Comparison of ENCODE assay signal across 13 mouse cellular contexts in the genomic region with DNA sequence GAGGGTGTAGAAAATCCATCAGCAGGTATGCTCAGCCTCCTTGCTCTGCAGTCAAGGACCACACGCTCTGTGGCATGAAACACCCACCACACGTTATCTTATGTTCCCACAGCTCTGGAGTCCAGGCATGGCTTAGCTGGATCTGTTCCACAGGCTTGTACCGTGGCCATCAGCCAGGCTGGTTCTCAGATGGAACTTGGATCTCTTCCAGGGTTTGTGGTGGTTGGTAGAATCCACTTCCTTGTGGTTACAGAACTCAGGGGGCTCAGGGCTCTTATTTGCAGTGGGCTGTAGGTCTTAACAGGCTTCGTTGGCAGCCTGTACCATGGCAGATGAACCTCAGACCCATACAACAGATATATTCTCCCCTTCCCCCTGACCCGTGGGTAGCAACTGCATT. TPM values are rescaled to one million over a fixed set of nuclear protein-coding genes. Genes with fewer than 3 reads are reported as not detected.
DNase-seq lines count a peak whose midpoint lies in the region; ATAC-seq and TF ChIP-seq lines count a peak whose summit lies in the region.
"Had no signal": no experiment of that assay in that cellular context is flagged by ENCODE, and none has a peak within 500 bp of the region (broad histone marks: within the 10 kb centered on the region; RNA-seq: fewer than 3 reads in every experiment).

No protein-coding gene starts in this region.

- 0 out of 2 replicates have a peak, but pooled peaks have one; percentile 33 for ATAC-seq in heart, embryonic 12.5 days (ENCODE audit: insufficient number of reproducible peaks, low FRiP score)
- ATAC-seq: activated CD4-positive, CD25-positive, alpha-beta regulatory T cell, adult 4 months; forebrain, embryonic 13.5 days had no signal

- intact Hi-C loops in heart, adult 2 months (cut with DNase I), result no loop called here
- intact Hi-C loops in heart, postnatal 25 days (cut with DNase I), result no loop called here

- H3K79me2 ChIP-seq in heart, adult 2 months (replicated peaks; ENCODE audit: control insufficient read depth, insufficient read depth, low read length), result no peaks in the 10 kb centered on the region
- no peaks in the 10 kb centered on the region for H3K79me2 ChIP-seq in MEL (ENCODE audit: control insufficient read depth, insufficient read depth, low read length, poor library complexity)

- no peaks in the 10 kb centered on the region for H3K27me3 ChIP-seq in heart, adult 2 months (ENCODE audit: control insufficient read depth, insufficient read depth, low read length)
- no peaks in the 10 kb centered on the region for H3K27me3 ChIP-seq in MEL (ENCODE audit: control insufficient read depth in 1 of 2, insufficient read depth in 2 of 2, low read length in 2 of 2)
- H3K27me3 ChIP-seq in heart, embryonic 12.5 days (replicated peaks), result no peaks in the 10 kb centered on the region
- H3K27me3 ChIP-seq in hindbrain, embryonic 10.5 days (ENCODE audit: insufficient read depth, poor library complexity, severe bottlenecking), result no peaks in the 10 kb centered on the region
- H3K27me3 ChIP-seq: embryonic facial prominence, embryonic 12.5 days; forebrain, embryonic 13.5 days had no signal

- H3K4me3 ChIP-seq in heart, adult 2 months, result no peak overlapping the region
- H3K4me3 ChIP-seq in MEL (ENCODE audit: control insufficient read depth in 1 of 2, insufficient read depth in 1 of 2, low read depth in 2 of 2, low read length in 2 of 2), result no peak overlapping the region
- no peak overlapping the region for H3K4me3 ChIP-seq in heart, embryonic 12.5 days
- no peak overlapping the region for H3K4me3 ChIP-seq in hindbrain, embryonic 10.5 days
- H3K4me3 ChIP-seq: embryonic facial prominence, embryonic 12.5 days; forebrain, embryonic 13.5 days had no signal

- peak; percentile 40 for DNase-seq in heart, adult 2 months
- DNase-seq in heart, postnatal 25 days (ENCODE audit: low spot score), result no peak
- DNase-seq in 3T3-L1 (ENCODE audit: low read depth, low spot score) (peak; percentile 32), MEL (ENCODE audit: low read depth, low spot score) (peak; percentile 20)
- no peak for DNase-seq in right cerebral cortex, postnatal 25 days
- DNase-seq in hindbrain, embryonic 10.5 days (ENCODE audit: low spot score), result no peak
- DNase-seq: gastrocnemius, postnatal 25 days; lung, postnatal 10 days; spleen, adult 18-20 months had no signal

- TF ChIP-seq POLR2A in heart, adult 2 months (IDR thresholded peaks at IDR 0.05; ENCODE audit: insufficient read depth, low read depth, low read length), result no peak
- TF ChIP-seq POLR2A in MEL (IDR thresholded peaks at IDR 0.05; ENCODE audit: control insufficient read depth in 1 of 2, insufficient read depth in 1 of 2, low read depth in 1 of 2, low read length in 2 of 2, poor library complexity in 1 of 2), result no peak

- H3K9ac ChIP-seq in heart, adult 2 months (ENCODE audit: low read depth, low read length), result no peak overlapping the region
- no peak overlapping the region for H3K9ac ChIP-seq in MEL (ENCODE audit: control insufficient read depth, low read depth, low read length, poor library complexity, severe bottlenecking)
- H3K9ac ChIP-seq in heart, embryonic 12.5 days, result no peak overlapping the region
- H3K9ac ChIP-seq: embryonic facial prominence, embryonic 12.5 days; forebrain, embryonic 13.5 days had no signal

- TF ChIP-seq RAD21 in MEL (IDR thresholded peaks at IDR 0.05; ENCODE audit: low read depth, low read length), result no peak

- H3K36me3 ChIP-seq in heart, adult 2 months (ENCODE audit: control insufficient read depth, insufficient read depth, low read length), result no peaks in the 10 kb centered on the region
- H3K36me3 ChIP-seq in MEL (ENCODE audit: control insufficient read depth in 1 of 2, insufficient read depth in 2 of 2, low read length in 2 of 2), result no peaks in the 10 kb centered on the region
- no peaks in the 10 kb centered on the region for H3K36me3 ChIP-seq in heart, embryonic 12.5 days
- H3K36me3 ChIP-seq in hindbrain, embryonic 10.5 days, result no peaks in the 10 kb centered on the region
- H3K36me3 ChIP-seq: embryonic facial prominence, embryonic 12.5 days had no signal

- WGBS in heart, adult 2 months, result 42% methylated on average over 5 of the region's 5 CpGs
- 55% methylated on average over 5 of the region's 5 CpGs for WGBS in heart, embryonic 12.5 days
- WGBS in hindbrain, embryonic 10.5 days, result 87% methylated on average over 5 of the region's 5 CpGs

- no peak for TF ChIP-seq CTCF in heart, adult 2 months (IDR thresholded peaks at IDR 0.05)
- TF ChIP-seq CTCF in MEL (IDR thresholded peaks at IDR 0.05 in 2 of 3, conservative IDR thresholded peaks at IDR 0.05 in 1 of 3; ENCODE audit: control insufficient read depth in 1 of 3, insufficient read depth in 1 of 3, low read depth in 2 of 3, low read length in 3 of 3, poor library complexity in 1 of 3, severe bottlenecking in 1 of 3), result no peak

- 0 out of 2 replicates have a peak, but pooled peaks have one; percentile 15 for TF ChIP-seq EP300 in heart, adult 2 months (IDR thresholded peaks at IDR 0.05; ENCODE audit: insufficient read depth, low read depth, low read length)
- no peak for TF ChIP-seq EP300 in MEL (IDR thresholded peaks at IDR 0.05; ENCODE audit: low read depth in 1 of 2, low read length in 2 of 2)

- H3K27ac ChIP-seq in heart, adult 2 months, result no peak overlapping the region
- H3K27ac ChIP-seq in MEL (ENCODE audit: control insufficient read depth, low read depth, low read length), result no peak overlapping the region
- no peak overlapping the region for H3K27ac ChIP-seq in heart, embryonic 12.5 days (ENCODE audit: poor library complexity, severe bottlenecking)
- H3K27ac ChIP-seq in hindbrain, embryonic 10.5 days, result no peak overlapping the region
- H3K27ac ChIP-seq: embryonic facial prominence, embryonic 12.5 days; forebrain, embryonic 13.5 days had no signal

- no peaks in the 10 kb centered on the region for H3K9me3 ChIP-seq in MEL (replicated peaks; ENCODE audit: insufficient read depth, low read length)
- H3K9me3 ChIP-seq in heart, embryonic 12.5 days (replicated peaks), result peaks cover 16% of the 10 kb centered on the region
- peaks cover 12% of the 10 kb centered on the region; the same call in 1 of the 2 replicates for H3K9me3 ChIP-seq in hindbrain, embryonic 10.5 days
- H3K9me3 ChIP-seq: embryonic facial prominence, embryonic 12.5 days had no signal

- H3K4me2 ChIP-seq in heart, embryonic 12.5 days, result no peak overlapping the region
- H3K4me2 ChIP-seq: embryonic facial prominence, embryonic 12.5 days; forebrain, embryonic 13.5 days had no signal

- no peaks in the 10 kb centered on the region for H3K4me1 ChIP-seq in heart, adult 2 months (ENCODE audit: control insufficient read depth, insufficient read depth, low read length)
- no peaks in the 10 kb centered on the region for H3K4me1 ChIP-seq in MEL (ENCODE audit: control insufficient read depth in 1 of 2, insufficient read depth in 2 of 2, low read length in 2 of 2)
- H3K4me1 ChIP-seq in heart, embryonic 12.5 days (replicated peaks), result 0 out of 2 replicates have a peak, but pooled peaks cover 6% of the 10 kb centered on the region
- 0 out of 2 replicates have a peak, but pooled peaks cover under 1% of the 10 kb centered on the region for H3K4me1 ChIP-seq in hindbrain, embryonic 10.5 days (replicated peaks)
- H3K4me1 ChIP-seq: embryonic facial prominence, embryonic 12.5 days; forebrain, embryonic 13.5 days had no signal

TF ChIP-seq in MEL, 35 proteins besides CTCF, POLR2A, EP300 and RAD21:
- no peak for TF ChIP-seq SMC3 (IDR thresholded peaks at IDR 0.05; ENCODE audit: low read depth, low read length)
- no peak for TF ChIP-seq TCF12 (IDR thresholded peaks at IDR 0.05; ENCODE audit: low read depth, low read length)
- TF ChIP-seq KAT2A (conservative IDR thresholded peaks at IDR 0.05; ENCODE audit: low read depth, low read length), result no peak

RNA-seq across cellular contexts. Expression of gene Mtus2, which starts 17.9 kb away (rescaled TPM):
- total RNA-seq in heart, adult 2 months (2021), result 100 to 1,000 TPM in 1 of 2 experiments, 10 to 100 TPM in 1; 96.9 to 109 TPM
- polyA plus RNA-seq in heart, adult 2 months (2012; rRNA removed), result 53.5 and 82.6 TPM in 2 replicates
- 100 to 1,000 TPM in 1 of 2 experiments, 10 to 100 TPM in 1; 98.1 to 109 TPM for total RNA-seq in heart, postnatal 25 days (2021)
- total RNA-seq in MEL (2012; rRNA removed), result 0.07 and 0.08 TPM in 2 replicates
- not detected for polyA plus RNA-seq in MEL (2012; ENCODE audit: insufficient read depth in 1 of 2, insufficient read length in 2 of 2, low read depth in 1 of 2, low replicate concordance in 2 of 2, missing spikeins in 1 of 2)
- 103 and 104 TPM in 2 replicates for polyA plus RNA-seq in heart, embryonic 12.5 days (2016; fragmentation: Nextera tagmentation; extraction: Ambion mirVana)
- polyA plus RNA-seq in hindbrain, embryonic 10.5 days (2016; fragmentation: Nextera tagmentation; extraction: Ambion mirVana), result 4.5 and 15.0 TPM in 2 replicates

RNA-seq across cellular contexts. Expression of gene Slc46a3, which starts 44.6 kb away (rescaled TPM):
- total RNA-seq in heart, adult 2 months (2021), result 10 to 100 TPM in 1 of 2 experiments, 1 to 10 TPM in 1; 7.1 to 16.4 TPM
- 22.5 and 30.1 TPM in 2 replicates for polyA plus RNA-seq in heart, adult 2 months (2012; rRNA removed)
- 10 to 100 TPM; 11.7 to 12.7 TPM for total RNA-seq in heart, postnatal 25 days (2021)
- 2.5 and 3.0 TPM in 2 replicates for total RNA-seq in MEL (2012; rRNA removed)
- 1 to 10 TPM in 1 of 2 experiments, not detected in 1; 7.7 TPM for polyA plus RNA-seq in MEL (2012; ENCODE audit: insufficient read depth in 1 of 2, insufficient read length in 2 of 2, low read depth in 1 of 2, low replicate concordance in 2 of 2, missing spikeins in 1 of 2)
- 2.7 and 2.8 TPM in 2 replicates for polyA plus RNA-seq in heart, embryonic 12.5 days (2016; fragmentation: Nextera tagmentation; extraction: Ambion mirVana)
- 3.0 and 3.9 TPM in 2 replicates for polyA plus RNA-seq in hindbrain, embryonic 10.5 days (2016; fragmentation: Nextera tagmentation; extraction: Ambion mirVana)

Comparison
In these comparisons a context has a peak if more than half of its experiments do, and no peak if none do; other contexts are left out.
1. DNase-seq: peak in heart, adult 2 months (2 of 2), 3T3-L1 (single experiment) and MEL (single experiment); none in heart, postnatal 25 days (single experiment), right cerebral cortex, postnatal 25 days (single experiment) and hindbrain, embryonic 10.5 days (single experiment).